Mouse (Mus musculus) MEL (cell line): Measurements from ENCODE around the gene Bcl2l1. TPM values are rescaled to one million over a fixed set of nuclear protein-coding genes. Genes with fewer than 3 reads are reported as not detected.

Experiments used
- DNase-seq: peaks from one replicate; pipeline ENCODE4 v3.0.0; 2011; ENCODE audit warnings: low read depth, low spot score
- H3K27ac ChIP-seq: 2 replicates; pipeline ENCODE4 v1.5.1; 2012; ENCODE audit warnings: low read depth, mild to moderate bottlenecking, control low read depth, low read length, moderate library complexity; ENCODE audit not compliant: control insufficient read depth
- H3K27me3 ChIP-seq, 2 experiments: fragments of 150-350 bp in 1 of 2; sonication (generic) in 1 of 2; 2 replicates each; pipeline ENCODE4 v1.6.1; 2012; ENCODE audit warnings: low read length in 2 of 2, mild to moderate bottlenecking in 2 of 2, improper control_type of control experiment in 1 of 2, moderate library complexity in 1 of 2; ENCODE audit not compliant: insufficient read depth in 2 of 2, control insufficient read depth in 1 of 2
- H3K36me3 ChIP-seq, 2 experiments: 2 replicates each; pipeline ENCODE4 v1.6.1; 2012 to 2014; ENCODE audit warnings: low read length in 2 of 2, improper control_type of control experiment in 1 of 2, inconsistent platforms in 1 of 2, mild to moderate bottlenecking in 1 of 2; ENCODE audit not compliant: insufficient read depth in 2 of 2, control insufficient read depth in 1 of 2
- H3K4me1 ChIP-seq, 2 experiments: fragments of 150-350 bp in 1 of 2; sonication (generic) in 1 of 2; 2 replicates each; pipeline ENCODE4 v1.6.1; 2012; ENCODE audit warnings: low read length in 2 of 2, improper control_type of control experiment in 1 of 2, mild to moderate bottlenecking in 1 of 2; ENCODE audit not compliant: insufficient read depth in 2 of 2, control insufficient read depth in 1 of 2
- H3K4me3 ChIP-seq, 2 experiments: fragments of 150-350 bp in 1 of 2; sonication (generic) in 1 of 2; 2 replicates each; pipeline ENCODE4 v1.5.1; 2012; ENCODE audit warnings: low read depth in 2 of 2, low read length in 2 of 2, mild to moderate bottlenecking in 2 of 2, moderate library complexity in 2 of 2, control low read depth in 1 of 2, improper control_type of control experiment in 1 of 2; ENCODE audit not compliant: control insufficient read depth in 1 of 2, insufficient read depth in 1 of 2
- H3K79me2 ChIP-seq: 2 replicates; pipeline ENCODE4 v1.6.1; 2012; ENCODE audit warnings: mild to moderate bottlenecking, low read length, moderate library complexity; ENCODE audit not compliant: control insufficient read depth, poor library complexity, insufficient read depth
- H3K9ac ChIP-seq: 2 replicates; pipeline ENCODE4 v1.6.1; 2012; ENCODE audit warnings: low read depth, mild to moderate bottlenecking, control low read depth, low read length, moderate library complexity; ENCODE audit not compliant: control insufficient read depth, poor library complexity, severe bottlenecking
- H3K9me3 ChIP-seq: fragments of 150-350 bp; sonication (generic); replicated peaks from 2 replicates; pipeline ENCODE4 v1.6.1; 2012; ENCODE audit warnings: mild to moderate bottlenecking, low read length, improper control_type of control experiment, moderate library complexity; ENCODE audit not compliant: insufficient read depth
- CHD1 ChIP-seq: IDR thresholded peaks from 2 replicates; pipeline ENCODE4 v1.6.1; 2012; ENCODE audit warnings: low read depth, mild to moderate bottlenecking, inconsistent platforms, low read length, improper control_type of control experiment
- CTCF ChIP-seq, 3 experiments: IDR thresholded peaks in 2 of 3; conservative IDR thresholded peaks in 1 of 3; 2 replicates each; pipeline ENCODE4 v1.5.1; 2011 to 2012; ENCODE audit warnings: low read length in 3 of 3, low read depth in 2 of 3, mild to moderate bottlenecking in 2 of 3, improper control_type of control experiment in 1 of 3, inconsistent platforms in 1 of 3, mixed read lengths in 1 of 3, moderate library complexity in 1 of 3; ENCODE audit not compliant: control insufficient read depth in 1 of 3, insufficient read depth in 1 of 3, poor library complexity in 1 of 3, severe bottlenecking in 1 of 3
- E2F4 ChIP-seq: IDR thresholded peaks from 2 replicates; pipeline ENCODE4 v1.6.1; 2011; ENCODE audit warnings: low read depth, low read length, improper control_type of control experiment, borderline replicate concordance
- EP300 ChIP-seq, 2 experiments: IDR thresholded peaks; 2 replicates each; pipeline ENCODE4 v1.6.1; 2011; ENCODE audit warnings: improper control_type of control experiment in 2 of 2, low read length in 2 of 2, low read depth in 1 of 2, mild to moderate bottlenecking in 1 of 2
- ETS1 ChIP-seq: IDR thresholded peaks from 2 replicates; pipeline ENCODE4 v1.6.1; 2012; ENCODE audit warnings: low read depth, mild to moderate bottlenecking, inconsistent platforms, low read length, improper control_type of control experiment, moderate library complexity
- GABPA ChIP-seq: IDR thresholded peaks from 2 replicates; pipeline ENCODE4 v1.6.1; 2012; ENCODE audit warnings: low read depth, mild to moderate bottlenecking, inconsistent platforms, low read length, improper control_type of control experiment, moderate library complexity
- GATA1 ChIP-seq: IDR thresholded peaks from 2 replicates; pipeline ENCODE4 v1.6.1; 2011; ENCODE audit warnings: low read depth, low read length, improper control_type of control experiment
- HCFC1 ChIP-seq: IDR thresholded peaks from 2 replicates; pipeline ENCODE4 v1.6.1; 2012; ENCODE audit warnings: low read depth, mild to moderate bottlenecking, inconsistent platforms, low read length, improper control_type of control experiment, moderate library complexity
- JUND ChIP-seq: IDR thresholded peaks from 2 replicates; pipeline ENCODE4 v1.6.1; 2011; ENCODE audit warnings: low read depth, mild to moderate bottlenecking, improper control_type of control experiment, low read length
- KAT2A ChIP-seq: conservative IDR thresholded peaks from 2 replicates; pipeline ENCODE4 v1.6.1; 2012; ENCODE audit warnings: low read depth, low read length, improper control_type of control experiment, inconsistent platforms
- MAFK ChIP-seq: IDR thresholded peaks from 2 replicates; pipeline ENCODE4 v1.6.1; 2011; ENCODE audit warnings: low read depth, mild to moderate bottlenecking, low read length, improper control_type of control experiment, borderline replicate concordance
- MAX ChIP-seq: IDR thresholded peaks from 2 replicates; pipeline ENCODE4 v1.6.1; 2011; ENCODE audit warnings: low read length, improper control_type of control experiment
- MAZ ChIP-seq: IDR thresholded peaks from 2 replicates; pipeline ENCODE4 v1.6.1; 2012; ENCODE audit warnings: low read depth, mild to moderate bottlenecking, inconsistent platforms, low read length, improper control_type of control experiment
- MEF2A ChIP-seq: IDR thresholded peaks from 2 replicates; pipeline ENCODE4 v1.6.1; 2014; ENCODE audit warnings: low read depth, mild to moderate bottlenecking, inconsistent platforms, low read length, improper control_type of control experiment; ENCODE audit not compliant: poor library complexity, insufficient replicate concordance, severe bottlenecking; ENCODE audit errors: extremely low read depth
- MXI1 ChIP-seq: IDR thresholded peaks from 2 replicates; pipeline ENCODE4 v1.6.1; 2011; ENCODE audit warnings: mild to moderate bottlenecking, low read depth, low read length, improper control_type of control experiment
- MYB ChIP-seq: IDR thresholded peaks from 2 replicates; pipeline ENCODE4 v1.6.1; 2011; ENCODE audit warnings: mild to moderate bottlenecking, low read depth, low read length, improper control_type of control experiment
- MYC ChIP-seq: IDR thresholded peaks from 2 replicates; pipeline ENCODE4 v1.6.1; 2011; ENCODE audit warnings: low read depth, mild to moderate bottlenecking, low read length, improper control_type of control experiment, moderate library complexity
- NELFE ChIP-seq: IDR thresholded peaks from 2 replicates; pipeline ENCODE4 v1.6.1; 2011; ENCODE audit warnings: low read depth, low read length, improper control_type of control experiment
- NRF1 ChIP-seq: IDR thresholded peaks from 2 replicates; pipeline ENCODE4 v1.6.1; 2014; ENCODE audit warnings: low read depth, mild to moderate bottlenecking, inconsistent platforms, low read length, improper control_type of control experiment, moderate library complexity; ENCODE audit not compliant: poor library complexity, insufficient read depth, severe bottlenecking
- POLR2A ChIP-seq, 2 experiments: IDR thresholded peaks; 2 replicates each; pipeline ENCODE4 v1.6.1; 2011 to 2012; ENCODE audit warnings: low read length in 2 of 2, mild to moderate bottlenecking in 2 of 2, control low read depth in 1 of 2, improper control_type of control experiment in 1 of 2, low read depth in 1 of 2, moderate library complexity in 1 of 2; ENCODE audit not compliant: control insufficient read depth in 1 of 2, insufficient read depth in 1 of 2, poor library complexity in 1 of 2
- RCOR1 ChIP-seq: IDR thresholded peaks from 2 replicates; pipeline ENCODE4 v1.6.1; 2012; ENCODE audit warnings: low read depth, mild to moderate bottlenecking, inconsistent platforms, low read length, improper control_type of control experiment
- SIN3A ChIP-seq: IDR thresholded peaks from 2 replicates; pipeline ENCODE4 v1.6.1; 2012; ENCODE audit warnings: low read length, improper control_type of control experiment, inconsistent platforms
- SMC3 ChIP-seq: IDR thresholded peaks from 2 replicates; pipeline ENCODE4 v1.6.1; 2011; ENCODE audit warnings: low read depth, low read length, improper control_type of control experiment
- TAL1 ChIP-seq: IDR thresholded peaks from 2 replicates; pipeline ENCODE4 v1.6.1; 2012; ENCODE audit warnings: mild to moderate bottlenecking, inconsistent platforms, low read length, moderate library complexity, mixed read lengths
- TCF12 ChIP-seq: IDR thresholded peaks from 2 replicates; pipeline ENCODE4 v1.6.1; 2014; ENCODE audit warnings: low read depth, mild to moderate bottlenecking, inconsistent platforms, low read length, improper control_type of control experiment, moderate library complexity
- ZKSCAN1 ChIP-seq: IDR thresholded peaks from 2 replicates; pipeline ENCODE4 v1.6.1; 2012; ENCODE audit warnings: low read depth, mild to moderate bottlenecking, inconsistent platforms, low read length, improper control_type of control experiment, moderate library complexity
- ZMIZ1 ChIP-seq: IDR thresholded peaks from 2 replicates; pipeline ENCODE4 v1.6.1; 2012; ENCODE audit warnings: low read depth, mild to moderate bottlenecking, inconsistent platforms, low read length, improper control_type of control experiment, moderate library complexity
- polyA plus RNA-seq, 2 experiments: library from polyadenylated mRNA; stranded (reverse) in 1 of 2; unstranded in 1 of 2; fragments of >175 nt in 1 of 2; fragments of >200 nt in 1 of 2; gene quantifications; 2 replicates each; pipeline versions ENCODE4 v1.2.1 to v1.2.4; 2012; ENCODE audit warnings: low replicate concordance in 2 of 2, low read depth in 1 of 2; ENCODE audit not compliant: insufficient read length in 2 of 2, insufficient read depth in 1 of 2, missing spikeins in 1 of 2
- total RNA-seq: library from RNA; depleted of rRNA; stranded (reverse); fragments of 300-350 nt; gene quantifications from 2 replicates; pipeline ENCODE4 v1.2.3, GENCODE M21; 2012

The Bcl2l1 gene
- total and polyA plus RNA-seq, 3 experiments, result 6.5 to 23.9 TPM; not detected in 1

DNA sequence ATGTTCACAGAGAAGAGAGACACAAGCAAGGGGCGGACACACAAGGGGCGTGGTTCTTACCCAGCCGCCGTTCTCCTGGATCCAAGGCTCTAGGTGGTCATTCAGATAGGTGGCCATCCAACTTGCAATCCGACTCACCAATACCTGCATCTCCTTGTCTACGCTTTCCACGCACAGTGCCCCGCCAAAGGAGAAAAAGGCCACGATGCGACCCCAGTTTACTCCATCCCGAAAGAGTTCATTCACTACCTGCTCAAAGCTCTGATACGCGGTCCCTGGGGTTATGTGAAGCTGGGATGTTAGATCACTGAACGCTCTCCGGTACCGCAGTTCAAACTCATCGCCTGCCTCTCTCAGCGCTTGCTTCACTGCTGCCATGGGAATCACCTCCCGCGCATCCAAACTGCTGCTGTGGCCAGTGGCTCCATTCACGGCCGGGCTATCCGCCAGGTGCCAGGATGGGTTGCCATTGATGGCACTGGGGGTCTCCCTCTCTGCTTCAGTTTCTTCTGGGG is 2.1 kb downstream of the Bcl2l1 start:
- Histone ChIP-seq H3K79me2 (no peaks in the 10 kb centered on the region; the same call in 1 of the 2 replicates), H3K27me3 (no peaks in the 10 kb centered on the region), H3K27ac (no peak overlapping the region), H3K4me1 (peaks cover 3 to 14% of the 10 kb centered on the region in 2 experiments), H3K9me3 (no peaks in the 10 kb centered on the region), H3K4me3 (no peak overlapping the region), H3K36me3 (peaks cover 0 to 20% of the 10 kb centered on the region in 2 experiments; a peak in 2 of 4 replicates), H3K9ac (no peak overlapping the region)
- TF ChIP-seq MYB (no peak), MAX (no peak), GATA1 (no peak), MXI1 (no peak), GABPA (no peak), CHD1 (no peak), EP300 (IDR thresholded peaks at IDR 0.05; ENCODE audit: low read depth in 1 of 2, low read length in 2 of 2) (no peak), JUND (no peak), MAZ (no peak), SIN3A (no peak), TAL1 (no peak), RCOR1 (no peak), POLR2A (IDR thresholded peaks at IDR 0.05; ENCODE audit: control insufficient read depth in 1 of 2, insufficient read depth in 1 of 2, low read depth in 1 of 2, low read length in 2 of 2, poor library complexity in 1 of 2) (no peak), TCF12 (no peak), E2F4 (no peak), NRF1 (no peak), CTCF (IDR thresholded peaks at IDR 0.05 in 2 of 3, conservative IDR thresholded peaks at IDR 0.05 in 1 of 3; ENCODE audit: control insufficient read depth in 1 of 3, insufficient read depth in 1 of 3, low read depth in 2 of 3, low read length in 3 of 3, poor library complexity in 1 of 3, severe bottlenecking in 1 of 3) (no peak)
- no peak for DNase-seq

DNA sequence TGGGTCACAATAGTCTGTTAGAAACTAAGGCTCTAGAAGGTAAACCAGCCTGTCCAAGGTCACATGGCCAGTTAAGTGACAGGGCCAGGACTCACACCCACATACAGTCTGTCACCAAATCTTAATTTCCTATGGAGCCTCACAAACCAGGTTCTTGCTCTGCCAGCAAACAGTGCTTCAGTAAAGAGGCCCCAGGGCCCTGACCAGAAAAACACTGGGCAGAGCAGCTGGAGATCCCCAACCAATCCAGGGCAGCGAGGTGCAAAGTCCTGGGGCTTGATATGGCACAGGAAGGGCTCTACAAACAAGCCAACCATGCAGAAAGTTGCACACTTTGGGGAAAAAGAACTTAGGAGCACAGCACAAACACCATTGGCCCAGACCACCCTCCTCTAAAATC is 3.0 kb downstream of the Bcl2l1 start:
- peaks cover 0 to 24% of the 10 kb centered on the region in 2 experiments; a peak in 2 of 4 replicates for H3K36me3 ChIP-seq
- H3K9ac ChIP-seq, result no peak overlapping the region
- H3K4me3 ChIP-seq, result no peak overlapping the region
- DNase-seq, result no peak
- no peak overlapping the region for H3K27ac ChIP-seq
- TF ChIP-seq MEF2A, result no peak
- no peak for TF ChIP-seq CHD1
- TF ChIP-seq MAFK, result no peak
- TF ChIP-seq ZKSCAN1, result no peak
- no peak for TF ChIP-seq NELFE
- no peak for TF ChIP-seq TAL1
- TF ChIP-seq MYC, result no peak
- no peak for TF ChIP-seq CTCF (IDR thresholded peaks at IDR 0.05 in 2 of 3, conservative IDR thresholded peaks at IDR 0.05 in 1 of 3; ENCODE audit: control insufficient read depth in 1 of 3, insufficient read depth in 1 of 3, low read depth in 2 of 3, low read length in 3 of 3, poor library complexity in 1 of 3, severe bottlenecking in 1 of 3)
- TF ChIP-seq ZMIZ1, result no peak
- no peak for TF ChIP-seq NRF1
- TF ChIP-seq GATA1, result no peak
- no peak for TF ChIP-seq TCF12
- no peak for TF ChIP-seq ETS1
- no peak for TF ChIP-seq HCFC1
- TF ChIP-seq SMC3, result no peak
- TF ChIP-seq KAT2A, result no peak
- no peaks in the 10 kb centered on the region; the same call in 1 of the 2 replicates for H3K79me2 ChIP-seq
- H3K4me1 ChIP-seq, result peaks cover 3 to 19% of the 10 kb centered on the region in 2 experiments
- no peaks in the 10 kb centered on the region for H3K27me3 ChIP-seq
- no peaks in the 10 kb centered on the region for H3K9me3 ChIP-seq
